Mouse (Mus musculus) liver, adult 2 months (tissue): Measurements from ENCODE around the gene Zfp618.

Source experiments
- CTCF ChIP-seq: fragments of 200-500 bp; IDR thresholded peaks from 2 replicates; pipeline ENCODE4 v1.5.1; 2011; ENCODE audit warnings: low read depth, low read length, control low read depth
- POLR2A ChIP-seq: fragments of 200-500 bp; IDR thresholded peaks from 2 replicates; pipeline ENCODE4 v1.6.1; 2011; ENCODE audit warnings: low read length, control low read depth; ENCODE audit not compliant: insufficient read depth; ENCODE audit errors: extremely low read depth

DNA sequence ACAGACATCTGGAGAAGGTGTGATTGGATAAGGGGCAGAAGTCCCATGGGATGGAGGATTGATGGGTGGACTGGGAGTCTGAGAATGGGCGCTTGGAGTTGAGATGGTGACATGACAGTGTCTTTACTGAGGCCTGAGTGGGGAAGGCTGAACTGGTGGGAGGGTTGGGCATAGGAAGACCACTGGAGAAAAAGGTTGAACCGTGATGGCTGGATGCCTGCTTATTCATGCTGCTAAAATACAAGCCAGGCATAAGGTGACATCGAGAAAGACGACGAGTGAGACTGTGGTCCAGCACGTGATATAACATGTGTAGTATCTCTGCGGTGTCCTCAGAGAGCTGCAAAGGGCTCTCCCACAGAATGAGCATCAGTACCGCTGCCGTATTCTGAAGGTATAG is 59.9 kb downstream of the Zfp618 start:
- TF ChIP-seq CTCF (no peak), POLR2A (no peak)
